Mouse (Mus musculus) neural tube, embryonic 14.5 days (tissue): ENCODE measurements around the gene Spred1. TPM values are rescaled to one million over a fixed set of nuclear protein-coding genes. Genes with fewer than 3 reads are reported as not detected.

Experiments used
- ATAC-seq: fragments of 200-750 bp; cut with Nextera tagmentation; 2 replicates; pipeline ENCODE4 v1.8.0; 2017; ENCODE audit warnings: low read depth, mild to moderate bottlenecking, moderate TSS enrichment, moderate library complexity
- H3K27ac ChIP-seq: fragments of 300-500 bp; sonication (generic); 2 replicates; pipeline ENCODE4 v1.5.1; 2014; ENCODE audit warnings: low read depth, mild to moderate bottlenecking, control low read depth, low read length, moderate library complexity, mixed read lengths
- H3K27me3 ChIP-seq: fragments of 300-500 bp; sonication (generic); 2 replicates; pipeline ENCODE4 v1.6.1; 2014; ENCODE audit warnings: low read length; ENCODE audit not compliant: control insufficient read depth, insufficient read depth
- H3K36me3 ChIP-seq: fragments of 300-500 bp; sonication (generic); 2 replicates; pipeline ENCODE4 v1.6.1; 2014; ENCODE audit warnings: low read length, mixed read lengths; ENCODE audit not compliant: control insufficient read depth, insufficient read depth
- H3K4me1 ChIP-seq: fragments of 300-500 bp; sonication (generic); 2 replicates; pipeline ENCODE4 v1.6.1; 2014; ENCODE audit warnings: low read length; ENCODE audit not compliant: control insufficient read depth, insufficient read depth
- H3K4me2 ChIP-seq: fragments of 300-500 bp; sonication (generic); 2 replicates; pipeline ENCODE4 v1.6.1; 2014; ENCODE audit warnings: mild to moderate bottlenecking, low read depth, low read length, control low read depth
- H3K4me3 ChIP-seq: fragments of 300-500 bp; sonication (generic); 2 replicates; pipeline ENCODE4 v1.5.1; 2014; ENCODE audit warnings: low read depth, low read length, control low read depth, mixed read lengths
- H3K9ac ChIP-seq: fragments of 300-500 bp; sonication (generic); replicated peaks from 2 replicates; pipeline ENCODE4 v1.6.1; 2014; ENCODE audit warnings: low read depth, mild to moderate bottlenecking, control low read depth, low read length, mixed read lengths
- H3K9me3 ChIP-seq: fragments of 300-500 bp; sonication (generic); 2 replicates; pipeline ENCODE4 v1.6.1; 2016; ENCODE audit warnings: low read length; ENCODE audit not compliant: control insufficient read depth
- WGBS: fragments of 180-500 bp; shearing (Covaris S2); extraction: QIAGEN DNeasy Blood & Tissue Kit; methylation state at CpG from one replicate; pipeline ENCODE4 v1.1.7; 2014; 5-methylcytosine and 5-hydroxymethylcytosine counted together
- polyA plus RNA-seq: library from polyadenylated mRNA; unstranded; fragments of >200 nt; fragmentation: Nextera tagmentation; extraction: Ambion mirVana; gene quantifications from 2 replicates; pipeline ENCODE4 v1.2.1, GENCODE M21; 2014

Spred1 gene
- polyA plus RNA-seq, 1 experiment from 2014 or later = 16.0 TPM

DNA sequence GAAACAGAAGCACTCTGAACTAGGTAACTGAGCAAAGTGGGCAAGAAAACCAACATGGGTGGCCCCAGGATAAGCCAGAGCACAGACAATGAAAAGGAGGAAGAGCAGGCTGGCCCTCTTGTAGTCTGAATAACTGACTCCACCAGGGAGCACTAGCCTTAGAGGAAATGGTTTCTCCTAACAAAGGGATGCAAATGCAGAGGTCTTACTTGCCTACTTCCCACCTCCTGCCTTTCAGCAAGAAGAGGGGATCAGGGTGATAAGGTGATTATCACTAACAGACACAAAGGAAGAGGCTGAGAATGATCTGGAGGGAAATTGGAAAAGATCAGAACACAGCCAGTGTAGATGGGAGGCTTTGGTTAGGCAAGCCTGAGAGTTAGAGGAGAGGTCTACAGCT, 73.1 kb downstream of the Spred1 start:
- Histone ChIP-seq H3K4me1 (no peaks in the 10 kb centered on the region), H3K36me3 (no peaks in the 10 kb centered on the region), H3K4me2 (no peak overlapping the region), H3K4me3 (no peak overlapping the region), H3K9ac (no peak overlapping the region), H3K27me3 (no peaks in the 10 kb centered on the region), H3K9me3 (no peaks in the 10 kb centered on the region), H3K27ac (no peak overlapping the region)
- no peak for ATAC-seq

DNA sequence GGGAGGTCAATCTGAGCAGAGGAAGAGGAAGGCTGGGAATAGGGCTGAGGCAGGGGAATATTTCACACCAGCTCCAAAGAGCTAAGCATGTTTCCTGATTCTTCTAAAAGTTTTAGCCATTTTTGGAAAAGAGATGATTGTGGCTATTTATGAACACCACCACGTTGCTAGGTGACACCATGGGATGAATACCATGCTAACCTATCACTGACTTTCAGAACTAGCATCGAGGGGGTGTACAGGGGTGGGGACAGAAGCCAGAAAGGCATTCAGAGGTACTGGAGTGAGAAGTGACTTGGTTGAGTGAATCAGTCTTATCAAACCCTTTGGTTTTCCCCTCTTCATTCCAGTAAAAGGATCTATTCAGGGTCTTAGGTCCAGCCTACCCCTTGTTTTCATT, 74.0 kb downstream of the Spred1 start:
- no peak overlapping the region for H3K4me3 ChIP-seq
- no peak for ATAC-seq
- H3K4me2 ChIP-seq = no peak overlapping the region
- H3K9ac ChIP-seq = no peak overlapping the region
- no peaks in the 10 kb centered on the region for H3K36me3 ChIP-seq
- no peaks in the 10 kb centered on the region for H3K9me3 ChIP-seq
- WGBS = 42% methylated on average over 2 of the region's 2 CpGs
- no peak overlapping the region for H3K27ac ChIP-seq
- H3K27me3 ChIP-seq = no peaks in the 10 kb centered on the region
- no peaks in the 10 kb centered on the region for H3K4me1 ChIP-seq

- Histone ChIP-seq H3K9me3 (no peaks in the 10 kb centered on the region), H3K27ac (no peak overlapping the region), H3K36me3 (no peaks in the 10 kb centered on the region), H3K4me1 (no peaks in the 10 kb centered on the region), H3K4me2 (no peak overlapping the region), H3K27me3 (no peaks in the 10 kb centered on the region), H3K4me3 (no peak overlapping the region), H3K9ac (no peak overlapping the region)
- no peak for ATAC-seq
- WGBS = 71% methylated on average over 7 of the region's 7 CpGs
Measured at GRCm38 (mm10) chr2:117195578-117195977, 74.4 kb downstream of the Spred1 start.

DNA sequence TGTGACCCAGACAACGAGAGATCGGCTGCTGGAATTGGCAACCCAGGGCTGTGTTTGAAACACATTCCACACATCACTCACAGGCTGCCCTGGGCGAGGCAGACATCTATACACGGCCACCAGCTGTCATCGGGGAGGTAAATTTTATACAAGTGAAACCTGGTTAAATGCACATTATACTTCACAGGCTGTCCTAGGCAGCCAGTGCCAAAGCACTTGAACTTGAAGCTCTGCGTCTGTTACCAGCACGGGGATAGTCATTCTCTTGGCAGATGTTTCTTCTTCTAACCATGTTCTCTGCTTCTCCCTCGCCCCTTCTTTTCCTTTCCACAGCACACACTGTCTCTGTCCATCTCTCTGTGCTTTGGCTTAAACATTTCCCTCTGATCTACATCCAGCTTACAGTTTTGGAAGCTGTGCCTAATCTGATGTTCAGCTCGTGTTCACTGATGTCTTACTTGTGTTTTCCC, 79.7 kb downstream of the Spred1 start:
- Histone ChIP-seq H3K27me3 (no peaks in the 10 kb centered on the region), H3K36me3 (no peaks in the 10 kb centered on the region), H3K4me3 (no peak overlapping the region), H3K27ac (no peak overlapping the region), H3K9ac (no peak overlapping the region), H3K4me1 (peaks cover 4% of the 10 kb centered on the region; the same call in 1 of the 2 replicates), H3K4me2 (no peak overlapping the region), H3K9me3 (no peaks in the 10 kb centered on the region)
- WGBS = 29% methylated on average over 9 of the region's 9 CpGs
- peak; percentile 41; the same call in 1 of the 2 replicates for ATAC-seq

DNA sequence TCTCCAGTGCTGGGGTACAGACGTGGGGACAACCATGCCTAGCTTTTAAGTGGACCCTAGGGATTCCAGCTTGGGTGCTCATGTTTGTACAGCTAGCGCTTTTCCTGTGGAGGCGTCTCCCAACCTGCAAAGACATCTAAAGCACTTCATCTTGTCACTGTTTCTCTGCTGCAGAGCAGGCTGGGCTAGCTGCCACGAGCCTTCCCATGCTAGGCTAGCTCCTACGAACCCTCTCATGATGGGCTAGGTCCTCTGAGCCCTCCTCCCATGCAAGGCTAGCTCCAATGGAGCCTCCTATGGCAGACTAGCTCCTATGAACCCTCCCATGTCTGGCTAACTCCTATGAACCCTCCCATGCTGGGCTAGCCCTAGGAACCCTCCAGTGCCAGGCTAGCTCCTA, 82.2 kb downstream of the Spred1 start:
- Histone ChIP-seq H3K4me3 (no peak overlapping the region), H3K27ac (no peak overlapping the region), H3K9ac (no peak overlapping the region), H3K9me3 (no peaks in the 10 kb centered on the region), H3K4me2 (no peak overlapping the region), H3K36me3 (no peaks in the 10 kb centered on the region), H3K27me3 (no peaks in the 10 kb centered on the region), H3K4me1 (peaks cover 4% of the 10 kb centered on the region; the same call in 1 of the 2 replicates)
- WGBS = 71% methylated on average over 5 of the region's 5 CpGs
- ATAC-seq = no peak

DNA sequence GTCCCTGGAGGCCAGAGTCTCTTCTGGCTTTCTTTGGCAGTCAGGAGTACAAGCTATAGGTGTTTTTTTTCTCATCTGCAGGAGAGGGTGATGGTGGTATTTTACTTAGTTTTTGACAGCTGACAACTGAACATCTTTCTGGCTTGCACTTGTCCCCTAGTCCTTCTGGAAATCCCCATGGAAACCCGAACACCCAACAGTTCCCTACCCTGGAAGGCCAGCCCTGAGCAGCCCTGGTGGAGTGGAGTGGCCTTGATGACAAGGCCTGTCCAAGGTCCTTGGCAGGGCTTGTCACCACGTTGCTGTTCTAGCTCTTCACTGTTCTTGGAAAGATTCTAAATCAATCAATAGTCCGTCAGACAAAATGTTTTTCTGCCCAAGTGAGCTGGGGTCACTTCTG, 83.4 kb downstream of the Spred1 start:
- Histone ChIP-seq H3K27ac (no peak overlapping the region), H3K4me2 (no peak overlapping the region), H3K4me1 (peaks cover 4% of the 10 kb centered on the region; the same call in 1 of the 2 replicates), H3K9ac (no peak overlapping the region), H3K36me3 (no peaks in the 10 kb centered on the region), H3K27me3 (no peaks in the 10 kb centered on the region), H3K9me3 (no peaks in the 10 kb centered on the region), H3K4me3 (no peak overlapping the region)
- 77% methylated on average over 3 of the region's 3 CpGs for WGBS
- no peak for ATAC-seq

- WGBS = 80% methylated on average over 6 of the region's 6 CpGs
- Histone ChIP-seq H3K9ac (no peak overlapping the region), H3K36me3 (no peaks in the 10 kb centered on the region), H3K27ac (no peak overlapping the region), H3K4me3 (no peak overlapping the region), H3K27me3 (no peaks in the 10 kb centered on the region), H3K4me2 (no peak overlapping the region), H3K9me3 (no peaks in the 10 kb centered on the region), H3K4me1 (peaks cover 4% of the 10 kb centered on the region; the same call in 1 of the 2 replicates)
- no peak for ATAC-seq
Measured at GRCm38 (mm10) chr2:117205066-117205465, 83.9 kb downstream of the Spred1 start.

DNA sequence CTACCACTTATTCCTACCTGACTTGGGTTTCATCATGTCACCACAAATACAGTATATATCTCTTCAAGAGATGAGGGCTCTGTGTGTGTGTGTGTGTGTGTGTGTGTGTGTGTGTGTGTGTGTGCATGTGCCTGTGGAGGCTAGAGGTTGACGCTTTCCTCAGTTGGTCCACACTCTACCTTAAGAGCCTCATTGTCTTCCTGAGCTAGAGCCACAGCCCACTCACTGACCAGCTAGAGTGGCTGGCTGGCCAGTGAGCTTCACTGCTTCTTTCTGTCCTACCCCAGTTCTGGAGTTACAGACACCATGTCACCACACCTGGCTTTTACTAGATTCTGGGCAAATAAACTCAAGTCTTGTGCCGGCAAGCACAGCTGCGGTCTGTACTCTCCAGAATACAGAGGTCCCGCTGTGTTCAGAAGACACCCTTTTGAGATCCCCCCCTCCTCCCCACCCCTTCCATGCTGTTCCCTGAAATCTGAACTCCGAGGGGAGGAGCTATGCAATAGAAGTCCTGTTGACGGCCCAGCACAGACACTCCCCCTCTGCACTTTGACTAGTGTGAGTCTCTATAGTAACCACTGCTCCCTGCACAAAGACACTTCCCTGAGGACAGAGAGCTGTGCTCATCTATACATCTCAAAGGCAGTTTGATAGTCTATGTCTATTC, 89.4 kb downstream of the Spred1 start:
- Histone ChIP-seq H3K9me3 (no peaks in the 10 kb centered on the region), H3K9ac (no peak overlapping the region), H3K4me2 (no peak overlapping the region), H3K4me1 (peaks cover 3% of the 10 kb centered on the region; the same call in 1 of the 2 replicates), H3K36me3 (no peaks in the 10 kb centered on the region), H3K27me3 (no peaks in the 10 kb centered on the region), H3K4me3 (no peak overlapping the region), H3K27ac (no peak overlapping the region)
- WGBS = 4% methylated on average over 6 of the region's 6 CpGs
- peak; percentile 98 for ATAC-seq

DNA sequence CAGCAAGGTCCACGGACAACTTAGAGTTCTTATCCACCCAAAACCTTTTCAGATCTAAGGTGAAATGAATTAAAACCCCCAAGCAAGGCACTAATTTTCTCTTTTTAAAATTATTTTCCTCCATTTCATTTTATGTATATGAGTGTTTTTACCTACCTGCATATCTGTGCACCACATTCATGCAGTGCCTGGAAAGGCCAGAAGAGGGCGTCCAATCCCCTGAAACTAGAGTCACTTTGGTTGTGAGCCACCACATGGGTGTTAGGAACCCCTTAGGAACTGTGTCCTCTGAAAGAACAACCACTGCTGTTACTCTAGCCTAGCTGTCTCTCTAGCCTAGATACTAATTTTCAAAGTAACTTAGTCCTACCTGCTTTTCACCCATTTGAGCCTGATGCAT, 95.0 kb downstream of the Spred1 start:
- H3K27ac ChIP-seq = no peak overlapping the region
- H3K27me3 ChIP-seq = no peaks in the 10 kb centered on the region
- no peaks in the 10 kb centered on the region for H3K9me3 ChIP-seq
- no peak overlapping the region for H3K4me2 ChIP-seq
- no peaks in the 10 kb centered on the region for H3K4me1 ChIP-seq
- H3K36me3 ChIP-seq = no peaks in the 10 kb centered on the region
- no peak for ATAC-seq
- WGBS = 70% methylated on average over 2 of the region's 2 CpGs
- H3K4me3 ChIP-seq = no peak overlapping the region
- no peak overlapping the region for H3K9ac ChIP-seq
